Mouse (Mus musculus) kidney, adult 2 months (tissue): ENCODE data around the gene Esrra. TPM values are rescaled to one million over a fixed set of nuclear protein-coding genes. Genes with fewer than 3 reads are reported as not detected.

Source experiments
- DNase-seq: peaks from one replicate; pipeline ENCODE4 v3.0.0; 2021
- H3K27ac ChIP-seq: fragments of 200-500 bp; 2 replicates; pipeline ENCODE4 v1.5.1; 2012; ENCODE audit warnings: low read depth, low read length, control low read depth, inconsistent platforms; ENCODE audit not compliant: insufficient read depth
- H3K27me3 ChIP-seq: fragments of 200-500 bp; replicated peaks from 2 replicates; pipeline ENCODE4 v1.6.1; 2012; ENCODE audit warnings: mild to moderate bottlenecking, moderate library complexity, low read length, inconsistent platforms; ENCODE audit not compliant: control insufficient read depth, insufficient read depth
- H3K36me3 ChIP-seq: fragments of 200-500 bp; 2 replicates; pipeline ENCODE4 v1.6.1; 2012; ENCODE audit warnings: mild to moderate bottlenecking, moderate library complexity, low read length, inconsistent platforms; ENCODE audit not compliant: control insufficient read depth, insufficient read depth
- H3K4me1 ChIP-seq: fragments of 200-500 bp; 2 replicates; pipeline ENCODE4 v1.6.1; 2011; ENCODE audit warnings: low read length; ENCODE audit not compliant: control insufficient read depth, insufficient read depth
- H3K4me3 ChIP-seq: fragments of 200-500 bp; 2 replicates; pipeline ENCODE4 v1.5.1; 2011; ENCODE audit warnings: mild to moderate bottlenecking, low read depth, low read length, control low read depth; ENCODE audit not compliant: insufficient read depth
- CTCF ChIP-seq: fragments of 200-500 bp; conservative IDR thresholded peaks from 2 replicates; pipeline ENCODE4 v1.5.1; 2011; ENCODE audit warnings: low read depth, mild to moderate bottlenecking, control low read depth, low read length, moderate library complexity, mixed read lengths; ENCODE audit not compliant: insufficient read depth, insufficient read length
- POLR2A ChIP-seq: fragments of 200-500 bp; IDR thresholded peaks from one replicate; pipeline ENCODE4 v1.6.1; 2011; ENCODE audit warnings: low read depth, low read length, control low read depth
- WGBS: fragments of 180-500 bp; shearing (Covaris S2); methylation state at CpG from one replicate; pipeline ENCODE4 v1.1.7; 2018; 5-methylcytosine and 5-hydroxymethylcytosine counted together
- polyA plus RNA-seq: library from polyadenylated mRNA; depleted of rRNA; stranded (reverse); fragments of >200 nt; gene quantifications from 2 replicates; pipeline ENCODE4 v1.2.3, GENCODE M21; 2012

Gene Esrra
- polyA plus RNA-seq, 1 experiment: 134 TPM

GRCm38 (mm10) chr19:6919431-6919830, 2.2 kb downstream of the Esrra start:
- peaks cover 21% of the 10 kb centered on the region; the same call in 1 of the 2 replicates for H3K4me1 ChIP-seq
- H3K4me3 ChIP-seq: no peak overlapping the region
- no peaks in the 10 kb centered on the region for H3K36me3 ChIP-seq
- TF ChIP-seq POLR2A (no peak), CTCF (no peak)
- DNase-seq: no peak
- H3K27ac ChIP-seq: peak overlapping the region; percentile 53
- no peaks in the 10 kb centered on the region for H3K27me3 ChIP-seq

- Histone ChIP-seq H3K36me3 (no peaks in the 10 kb centered on the region), H3K27me3 (no peaks in the 10 kb centered on the region), H3K4me3 (no peak overlapping the region), H3K4me1 (peaks cover 21% of the 10 kb centered on the region; the same call in 1 of the 2 replicates), H3K27ac (no peak overlapping the region)
- TF ChIP-seq CTCF (no peak), POLR2A (no peak)
- WGBS: 64% methylated on average over 4 of the region's 4 CpGs
- peak; percentile 70 for DNase-seq
Observed at GRCm38 (mm10) chr19:6918321-6918720, 3.3 kb downstream of the Esrra start.

GRCm38 (mm10) chr19:6916496-6916895, 5.1 kb downstream of the Esrra start:
- Histone ChIP-seq H3K4me3 (no peak overlapping the region), H3K36me3 (peaks cover 2% of the 10 kb centered on the region; the same call in 1 of the 2 replicates), H3K27ac (no peak overlapping the region), H3K27me3 (no peaks in the 10 kb centered on the region), H3K4me1 (peaks cover 15% of the 10 kb centered on the region; the same call in 1 of the 2 replicates)
- WGBS: 37% methylated on average over 4 of the region's 4 CpGs
- TF ChIP-seq POLR2A (no peak), CTCF (no peak)
- no peak for DNase-seq

GRCm38 (mm10) chr19:6915276-6915675, 6.3 kb downstream of the Esrra start:
- peaks cover 3% of the 10 kb centered on the region; the same call in 1 of the 2 replicates for H3K36me3 ChIP-seq
- H3K27ac ChIP-seq: no peak overlapping the region
- peaks cover 15% of the 10 kb centered on the region; the same call in 1 of the 2 replicates for H3K4me1 ChIP-seq
- TF ChIP-seq CTCF (no peak), POLR2A (no peak)
- H3K4me3 ChIP-seq: no peak overlapping the region
- 79% methylated on average over 4 of the region's 4 CpGs for WGBS
- no peaks in the 10 kb centered on the region for H3K27me3 ChIP-seq
- no peak for DNase-seq

GRCm38 (mm10) chr19:6914540-6914939, 7.1 kb downstream of the Esrra start:
- Histone ChIP-seq H3K36me3 (peaks cover 3% of the 10 kb centered on the region; the same call in 1 of the 2 replicates), H3K27ac (no peak overlapping the region), H3K27me3 (no peaks in the 10 kb centered on the region), H3K4me3 (no peak overlapping the region), H3K4me1 (peaks cover 14% of the 10 kb centered on the region; the same call in 1 of the 2 replicates)
- TF ChIP-seq CTCF: no peak
- no peak for TF ChIP-seq POLR2A
- WGBS: 93% methylated on average over 9 of the region's 9 CpGs
- no peak for DNase-seq

- H3K36me3 ChIP-seq: peaks cover 3% of the 10 kb centered on the region; the same call in 1 of the 2 replicates
- H3K4me3 ChIP-seq: no peak overlapping the region
- no peaks in the 10 kb centered on the region for H3K27me3 ChIP-seq
- no peak overlapping the region for H3K27ac ChIP-seq
- TF ChIP-seq CTCF (no peak), POLR2A (no peak)
- DNase-seq: no peak
- 69% methylated on average over 11 of the region's 11 CpGs for WGBS
- peaks cover 8% of the 10 kb centered on the region; the same call in 1 of the 2 replicates for H3K4me1 ChIP-seq
Observed at GRCm38 (mm10) chr19:6913991-6914390, 7.6 kb downstream of the Esrra start.

GRCm38 (mm10) chr19:6913036-6913435, 8.6 kb downstream of the Esrra start:
- no peak overlapping the region for H3K4me3 ChIP-seq
- WGBS: 77% methylated on average over 6 of the region's 6 CpGs
- no peak for DNase-seq
- H3K27me3 ChIP-seq: no peaks in the 10 kb centered on the region
- H3K27ac ChIP-seq: no peak overlapping the region
- peaks cover 3% of the 10 kb centered on the region; the same call in 1 of the 2 replicates for H3K4me1 ChIP-seq
- peaks cover 3% of the 10 kb centered on the region; the same call in 1 of the 2 replicates for H3K36me3 ChIP-seq
- TF ChIP-seq CTCF (no peak), POLR2A (no peak)
